Mouse (Mus musculus): Measurements from ENCODE around the gene Rab26. TPM values are rescaled to one million over a fixed set of nuclear protein-coding genes. Genes with fewer than 3 reads are reported as not detected.

The Rab26 gene
- total and polyA plus RNA-seq, 3 experiments = 0.36 to 1.3 (median 0.40) TPM

GRCm38 (mm10) chr17:24557091-24557490 lies 23.1 kb upstream of the Rab26 start:
- H3K27ac ChIP-seq (ENCODE audit: insufficient read depth, low read depth) = no peak overlapping the region
- peaks cover 0 to 17% of the 10 kb centered on the region in 2 experiments for H3K36me3 ChIP-seq (replicated peaks in 1 of 2; ENCODE audit: control insufficient read depth in 1 of 2, insufficient read depth in 1 of 2, low read length in 1 of 2)
- H3K9ac ChIP-seq (ENCODE audit: insufficient read depth, low read depth) = no peak overlapping the region
- dilution Hi-C loops (cut with MboI; ENCODE audit: extremely low pct_ligation_motif_present, extremely low pct_unique_long_range_greater_than_20kb, low sequenced_read_pairs) (no loop called here), in situ Hi-C loops (cut with MboI; ENCODE audit: low pct_ligation_motif_present, low pct_unique_long_range_greater_than_20kb, low sequenced_read_pairs) (no loop called here)
- H3K4me3 ChIP-seq (replicated peaks in 1 of 3; ENCODE audit: low read depth in 2 of 3, low read length in 2 of 3, poor library complexity in 1 of 3) = no peak overlapping the region
- H3K4me1 ChIP-seq (ENCODE audit: control insufficient read depth in 1 of 2, insufficient read depth in 2 of 2) = peaks cover 0 to 30% of the 10 kb centered on the region in 2 experiments; a peak in 2 of 4 replicates
- no peaks in the 10 kb centered on the region for H3K9me3 ChIP-seq (replicated peaks; ENCODE audit: low read length)
- 0 out of 2 replicates have a peak, but pooled peaks cover 5% of the 10 kb centered on the region for H3K79me2 ChIP-seq (replicated peaks; ENCODE audit: control insufficient read depth, extremely low read depth, insufficient read depth, poor library complexity, severe bottlenecking)
- H3K27me3 ChIP-seq (replicated peaks) = no peaks in the 10 kb centered on the region
- H3K4me2 ChIP-seq (ENCODE audit: insufficient read depth, low read depth, poor library complexity, severe bottlenecking) = no peak overlapping the region
- no peak for DNase-seq (ENCODE audit: extremely low read depth)
- TF ChIP-seq ZC3H11A (IDR thresholded peaks at IDR 0.05; ENCODE audit: low read depth, low read length) = no peak
- TF ChIP-seq SIN3A (IDR thresholded peaks at IDR 0.05; ENCODE audit: low read length) = no peak
- TF ChIP-seq ZMIZ1 (IDR thresholded peaks at IDR 0.05; ENCODE audit: low read depth, low read length) = no peak

GRCm38 (mm10) chr17:24551050-24551444 lies 17.0 kb upstream of the Rab26 start:
- no peak for DNase-seq (ENCODE audit: extremely low read depth)
- in situ Hi-C loops (cut with MboI; ENCODE audit: low pct_ligation_motif_present, low pct_unique_long_range_greater_than_20kb, low sequenced_read_pairs) (no loop called here), dilution Hi-C loops (cut with MboI; ENCODE audit: extremely low pct_ligation_motif_present, extremely low pct_unique_long_range_greater_than_20kb, low sequenced_read_pairs) (no loop called here)
- Histone ChIP-seq H3K4me3 (replicated peaks in 1 of 3; ENCODE audit: low read depth in 2 of 3, low read length in 2 of 3, poor library complexity in 1 of 3) (peak overlapping the region; percentile 61 to 96 (median 94)), H3K27ac (ENCODE audit: insufficient read depth, low read depth) (no peak overlapping the region), H3K4me1 (ENCODE audit: control insufficient read depth in 1 of 2, insufficient read depth in 2 of 2) (peaks cover 0 to 40% of the 10 kb centered on the region in 2 experiments; a peak in 2 of 4 replicates), H3K36me3 (replicated peaks in 1 of 2; ENCODE audit: control insufficient read depth in 1 of 2, insufficient read depth in 1 of 2, low read length in 1 of 2) (peaks cover 0 to 8% of the 10 kb centered on the region in 2 experiments), H3K27me3 (replicated peaks) (no peaks in the 10 kb centered on the region), H3K79me2 (replicated peaks; ENCODE audit: control insufficient read depth, extremely low read depth, insufficient read depth, poor library complexity, severe bottlenecking) (0 out of 2 replicates have a peak, but pooled peaks cover 8% of the 10 kb centered on the region), H3K4me2 (ENCODE audit: insufficient read depth, low read depth, poor library complexity, severe bottlenecking) (peak overlapping the region; percentile 35), H3K9ac (ENCODE audit: insufficient read depth, low read depth) (peak overlapping the region; percentile 95), H3K9me3 (replicated peaks; ENCODE audit: low read length) (no peaks in the 10 kb centered on the region)
- no peak for TF ChIP-seq MXI1 (IDR thresholded peaks at IDR 0.05; ENCODE audit: low read depth, low read length)
- TF ChIP-seq KAT2A (IDR thresholded peaks at IDR 0.05; ENCODE audit: insufficient replicate concordance, low read length) = no peak
- TF ChIP-seq NELFE (IDR thresholded peaks at IDR 0.05; ENCODE audit: low read depth, low read length) = no peak
- no peak for TF ChIP-seq POLR2AphosphoS2 (IDR thresholded peaks at IDR 0.05; ENCODE audit: low read depth, low read length)
- TF ChIP-seq SIN3A (IDR thresholded peaks at IDR 0.05; ENCODE audit: low read length) = no peak
- no peak for TF ChIP-seq ZNF384 (IDR thresholded peaks at IDR 0.05; ENCODE audit: low read depth, low read length)
- no peak for TF ChIP-seq MAFK (IDR thresholded peaks at IDR 0.05; ENCODE audit: insufficient replicate concordance, low read length)
- no peak for TF ChIP-seq ELF1 (IDR thresholded peaks at IDR 0.05; ENCODE audit: low read depth, low read length)
- TF ChIP-seq JUN (IDR thresholded peaks at IDR 0.05; ENCODE audit: insufficient read depth, low read depth, low read length) = no peak
- TF ChIP-seq SMC3 (IDR thresholded peaks at IDR 0.05; ENCODE audit: low read depth, low read length) = no peak
- TF ChIP-seq MAX (IDR thresholded peaks at IDR 0.05; ENCODE audit: low read length) = no peak
- TF ChIP-seq NRF1 (IDR thresholded peaks at IDR 0.05; ENCODE audit: low read depth, low read length) = no peak
- no peak for TF ChIP-seq BHLHE40 (IDR thresholded peaks at IDR 0.05; ENCODE audit: low read depth, low read length)
- TF ChIP-seq MYC (IDR thresholded peaks at IDR 0.05; ENCODE audit: low read depth, low read length) = no peak
- TF ChIP-seq EP300 (IDR thresholded peaks at IDR 0.05; ENCODE audit: low read length) = no peak
- TF ChIP-seq TBP (conservative IDR thresholded peaks at IDR 0.05; ENCODE audit: low read depth, low read length) = no peak
- no peak for TF ChIP-seq USF2 (conservative IDR thresholded peaks at IDR 0.05; ENCODE audit: low read depth, low read length)
- TF ChIP-seq UBTF (IDR thresholded peaks at IDR 0.05; ENCODE audit: low read depth, low read length) = no peak
